Mouse (Mus musculus) ovary, postnatal 14 days (tissue): ENCODE measurements at regions not wholly inside any gene's neighbourhood (a gene's known extent, or its start where the extent isn't known, plus 50 kb on each side); places are given as distances from the start of the nearest gene placed in this dataset.

Source experiments
- DNase-seq: peaks from one replicate; pipeline ENCODE4 v3.0.0; 2022; ENCODE audit warnings: low spot score

GRCm38 (mm10) chr8:92427801-92428200 lies 70.4 kb downstream of the Irx5 start:
- no peak for DNase-seq

- no peak for DNase-seq
These were observed 79.7 kb downstream of the Irx5 start for GRCm38 (mm10) chr8:92437075-92437663.

GRCm38 (mm10) chr8:92438294-92438693 lies 80.9 kb downstream of the Irx5 start:
- DNase-seq: no peak

GRCm38 (mm10) chr8:92439713-92440436 lies 82.5 kb downstream of the Irx5 start:
- DNase-seq: no peak

GRCm38 (mm10) chr8:92442086-92442485 lies 84.7 kb downstream of the Irx5 start:
- DNase-seq: no peak

GRCm38 (mm10) chr8:92459291-92459690 lies 101.9 kb downstream of the Irx5 start:
- DNase-seq: no peak

- DNase-seq: no peak
These were observed 102.9 kb downstream of the Irx5 start for GRCm38 (mm10) chr8:92460129-92460953.

GRCm38 (mm10) chr8:92469141-92470000 lies 111.9 kb downstream of the Irx5 start:
- DNase-seq: no peak

- no peak for DNase-seq
These were observed 114.8 kb downstream of the Irx5 start for GRCm38 (mm10) chr8:92472257-92472656.

- no peak for DNase-seq
These were observed 115.4 kb downstream of the Irx5 start for GRCm38 (mm10) chr8:92472817-92473216.

GRCm38 (mm10) chr8:92482393-92482792 lies 125.0 kb downstream of the Irx5 start:
- no peak for DNase-seq

GRCm38 (mm10) chr8:92483055-92483765 lies 125.8 kb downstream of the Irx5 start:
- no peak for DNase-seq

- DNase-seq: no peak
These were observed 131.2 kb downstream of the Irx5 start for GRCm38 (mm10) chr8:92488526-92489159.

GRCm38 (mm10) chr8:92491533-92491932 lies 134.1 kb downstream of the Irx5 start:
- DNase-seq: no peak

- DNase-seq: peak; percentile 15
These were observed 136.0 kb downstream of the Irx5 start for GRCm38 (mm10) chr8:92493403-92493802.

GRCm38 (mm10) chr8:92505552-92506281 lies 148.3 kb downstream of the Irx5 start:
- no peak for DNase-seq

GRCm38 (mm10) chr8:92506436-92506835 lies 149.0 kb downstream of the Irx5 start:
- no peak for DNase-seq

- DNase-seq: no peak
These were observed 149.5 kb downstream of the Irx5 start for GRCm38 (mm10) chr8:92506906-92507305.

GRCm38 (mm10) chr8:92515385-92515784 lies 158.0 kb downstream of the Irx5 start:
- no peak for DNase-seq

GRCm38 (mm10) chr8:92518031-92518430 lies 156.1 kb upstream of the Irx6 start:
- no peak for DNase-seq
